Mouse (Mus musculus) embryonic facial prominence, embryonic 11.5 days (tissue): Measurements from ENCODE around the gene Skap1. TPM values are rescaled to one million over a fixed set of nuclear protein-coding genes. Genes with fewer than 3 reads are reported as not detected.
A peak's percentile ranks its signal among the peaks of the same experiment; 100 is the strongest.

Source experiments
- ATAC-seq: fragments of 200-750 bp; cut with Nextera tagmentation; replicated peaks from 2 replicates; pipeline ENCODE4 v1.8.0; 2017; ENCODE audit warnings: low read depth; ENCODE audit not compliant: insufficient number of reproducible peaks, low FRiP score, low TSS enrichment
- DNase-seq: peaks from one replicate; pipeline ENCODE4 v3.0.0-alpha.2; 2015; ENCODE audit warnings: low spot score
- H3K27ac ChIP-seq: fragments of 300-500 bp; sonication (generic); replicated peaks from 2 replicates; pipeline ENCODE4 v1.5.1; 2014; ENCODE audit warnings: mild to moderate bottlenecking, low read depth, low read length, control low read depth
- H3K27me3 ChIP-seq: fragments of 300-500 bp; sonication (generic); 2 replicates; pipeline ENCODE4 v1.6.1; 2014; ENCODE audit warnings: mild to moderate bottlenecking, low read length, moderate library complexity, mixed read lengths; ENCODE audit not compliant: control insufficient read depth, insufficient read depth
- H3K36me3 ChIP-seq: fragments of 300-500 bp; sonication (generic); replicated peaks from 2 replicates; pipeline ENCODE4 v1.6.1; 2014; ENCODE audit warnings: low read depth, mild to moderate bottlenecking, low read length, moderate library complexity, mixed read lengths; ENCODE audit not compliant: control insufficient read depth, insufficient read depth
- H3K4me1 ChIP-seq: fragments of 300-500 bp; sonication (generic); 2 replicates; pipeline ENCODE4 v1.6.1; 2014; ENCODE audit warnings: low read length, mixed read lengths; ENCODE audit not compliant: control insufficient read depth, insufficient read depth
- H3K4me2 ChIP-seq: fragments of 300-500 bp; sonication (generic); 2 replicates; pipeline ENCODE4 v1.6.1; 2014; ENCODE audit warnings: low read depth, mild to moderate bottlenecking, control low read depth, low read length, moderate library complexity
- H3K4me3 ChIP-seq: fragments of 300-500 bp; sonication (generic); 2 replicates; pipeline ENCODE4 v1.5.1; 2014; ENCODE audit warnings: low read depth, low read length, control low read depth
- H3K9ac ChIP-seq: fragments of 300-500 bp; sonication (generic); replicated peaks from 2 replicates; pipeline ENCODE4 v1.6.1; 2014; ENCODE audit warnings: mild to moderate bottlenecking, control low read depth, low read length
- H3K9me3 ChIP-seq: fragments of 300-500 bp; sonication (generic); replicated peaks from 2 replicates; pipeline ENCODE4 v1.6.1; 2016; ENCODE audit warnings: mild to moderate bottlenecking, low read length, inconsistent platforms, mixed read lengths; ENCODE audit not compliant: control insufficient read depth
- WGBS: fragments of 180-500 bp; shearing (Covaris S2); extraction: QIAGEN DNeasy Blood & Tissue Kit; methylation state at CpG from one replicate; pipeline ENCODE4 v1.1.7; 2014; 5-methylcytosine and 5-hydroxymethylcytosine counted together
- polyA plus RNA-seq: library from polyadenylated mRNA; unstranded; fragments of >200 nt; fragmentation: Nextera tagmentation; extraction: Ambion mirVana; gene quantifications from 2 replicates; pipeline ENCODE4 v1.2.1, GENCODE M21; 2014

Skap1 gene
- polyA plus RNA-seq, 1 experiment from 2014 or later: 0.43 TPM

GRCm38 (mm10) chr11:96755298-96755697 is 290.9 kb downstream of the Skap1 start:
- 95% methylated on average over 2 of the region's 2 CpGs for WGBS
- no peak overlapping the region for H3K27ac ChIP-seq
- H3K9me3 ChIP-seq: no peaks in the 10 kb centered on the region
- ATAC-seq: no peak
- no peaks in the 10 kb centered on the region for H3K36me3 ChIP-seq
- no peaks in the 10 kb centered on the region for H3K27me3 ChIP-seq
- H3K9ac ChIP-seq: no peak overlapping the region
- no peak for DNase-seq
- no peaks in the 10 kb centered on the region for H3K4me1 ChIP-seq
- H3K4me3 ChIP-seq: no peak overlapping the region
- no peak overlapping the region for H3K4me2 ChIP-seq

DNA sequence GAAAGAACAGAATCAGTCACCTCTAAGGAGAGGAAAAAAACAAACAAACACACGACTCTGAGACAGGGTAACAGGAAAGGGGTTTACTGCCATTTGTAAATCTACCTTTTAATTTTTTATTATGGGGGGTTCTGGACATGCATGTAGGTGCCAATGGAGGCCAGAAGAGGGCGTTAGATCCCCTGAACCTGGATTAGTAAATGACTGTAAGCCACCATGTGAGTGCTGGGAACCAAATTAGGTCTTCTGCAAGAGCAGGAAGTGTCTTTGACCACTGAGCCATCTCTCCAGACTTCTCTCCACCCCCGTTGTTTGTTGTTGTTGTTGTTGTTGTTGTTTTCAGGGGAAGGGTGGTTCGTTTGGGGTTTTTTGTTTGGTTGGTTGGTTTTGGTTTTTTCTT is 293.0 kb downstream of the Skap1 start:
- DNase-seq (no peak), ATAC-seq (no peak)
- no peaks in the 10 kb centered on the region for H3K27me3 ChIP-seq
- no peak overlapping the region for H3K9ac ChIP-seq
- H3K4me2 ChIP-seq: no peak overlapping the region
- WGBS: 56% methylated on average over 4 of the region's 4 CpGs
- H3K4me1 ChIP-seq: no peaks in the 10 kb centered on the region
- H3K4me3 ChIP-seq: no peak overlapping the region
- no peak overlapping the region for H3K27ac ChIP-seq
- no peaks in the 10 kb centered on the region for H3K9me3 ChIP-seq
- H3K36me3 ChIP-seq: no peaks in the 10 kb centered on the region

- Histone ChIP-seq H3K27me3 (no peaks in the 10 kb centered on the region), H3K36me3 (no peaks in the 10 kb centered on the region), H3K4me2 (no peak overlapping the region), H3K9me3 (no peaks in the 10 kb centered on the region), H3K4me1 (no peaks in the 10 kb centered on the region), H3K4me3 (no peak overlapping the region), H3K9ac (no peak overlapping the region), H3K27ac (no peak overlapping the region)
- 70% methylated on average over 5 of the region's 5 CpGs for WGBS
- no peak for DNase-seq
- no peak for ATAC-seq
Measured at GRCm38 (mm10) chr11:96758402-96758801, 294.0 kb downstream of the Skap1 start.

DNA sequence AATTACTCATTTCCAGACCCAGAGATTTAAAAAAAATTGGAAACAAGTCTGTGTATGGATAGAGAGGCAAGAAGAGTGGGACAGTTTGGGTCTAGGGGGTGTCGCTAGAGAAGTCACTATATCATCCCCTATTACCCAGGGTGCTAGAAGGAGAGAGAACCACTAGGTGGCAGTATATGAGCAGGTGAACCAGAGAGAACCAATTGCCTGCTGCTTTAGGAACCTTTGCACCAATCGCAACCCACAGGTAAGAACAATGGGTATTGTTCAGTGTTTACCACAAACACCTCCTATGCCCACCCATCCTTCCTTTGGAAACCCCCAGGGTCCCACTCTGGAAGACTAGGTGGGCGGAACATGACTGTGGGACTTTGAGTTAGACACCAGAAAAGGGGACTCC is 295.6 kb downstream of the Skap1 start:
- ATAC-seq (peak; percentile 52; the same call in 1 of the 2 replicates), DNase-seq (peak; percentile 74)
- no peaks in the 10 kb centered on the region; the same call in 1 of the 2 replicates for H3K36me3 ChIP-seq
- no peak overlapping the region for H3K4me3 ChIP-seq
- H3K4me1 ChIP-seq: no peaks in the 10 kb centered on the region
- no peak overlapping the region for H3K9ac ChIP-seq
- no peak overlapping the region for H3K27ac ChIP-seq
- no peaks in the 10 kb centered on the region for H3K9me3 ChIP-seq
- H3K27me3 ChIP-seq: no peaks in the 10 kb centered on the region
- 40% methylated on average over 3 of the region's 3 CpGs for WGBS
- H3K4me2 ChIP-seq: no peak overlapping the region

- 75% methylated on average over 7 of the region's 7 CpGs for WGBS
- no peaks in the 10 kb centered on the region for H3K4me1 ChIP-seq
- no peaks in the 10 kb centered on the region for H3K9me3 ChIP-seq
- no peaks in the 10 kb centered on the region for H3K27me3 ChIP-seq
- H3K36me3 ChIP-seq: no peaks in the 10 kb centered on the region; the same call in 1 of the 2 replicates
- no peak overlapping the region for H3K4me3 ChIP-seq
- H3K9ac ChIP-seq: no peak overlapping the region
- no peak overlapping the region for H3K4me2 ChIP-seq
- no peak for DNase-seq
- H3K27ac ChIP-seq: no peak overlapping the region
- ATAC-seq: no peak
Measured at GRCm38 (mm10) chr11:96761984-96762383, 297.6 kb downstream of the Skap1 start.

GRCm38 (mm10) chr11:96762742-96763470 is 298.5 kb downstream of the Skap1 start:
- no peaks in the 10 kb centered on the region for H3K4me1 ChIP-seq
- 81% methylated on average over 15 of the region's 15 CpGs for WGBS
- H3K36me3 ChIP-seq: no peaks in the 10 kb centered on the region; the same call in 1 of the 2 replicates
- H3K9ac ChIP-seq: no peak overlapping the region
- no peak overlapping the region for H3K27ac ChIP-seq
- DNase-seq: no peak
- no peak overlapping the region for H3K4me2 ChIP-seq
- no peaks in the 10 kb centered on the region for H3K9me3 ChIP-seq
- no peak for ATAC-seq
- no peaks in the 10 kb centered on the region for H3K27me3 ChIP-seq
- no peak overlapping the region for H3K4me3 ChIP-seq

GRCm38 (mm10) chr11:96764511-96765350 is 300.3 kb downstream of the Skap1 start:
- no peaks in the 10 kb centered on the region for H3K27me3 ChIP-seq
- DNase-seq (no peak), ATAC-seq (no peak; the same call in 1 of the 2 replicates)
- no peaks in the 10 kb centered on the region; the same call in 1 of the 2 replicates for H3K36me3 ChIP-seq
- H3K4me1 ChIP-seq: no peaks in the 10 kb centered on the region
- no peaks in the 10 kb centered on the region for H3K9me3 ChIP-seq
- H3K4me3 ChIP-seq: no peak overlapping the region
- H3K4me2 ChIP-seq: peak overlapping the region; percentile 29
- no peak overlapping the region for H3K27ac ChIP-seq
- WGBS: 25% methylated on average over 13 of the region's 13 CpGs
- no peak overlapping the region; the same call in 1 of the 2 replicates for H3K9ac ChIP-seq

GRCm38 (mm10) chr11:96765645-96766044 is 301.3 kb downstream of the Skap1 start:
- no peak overlapping the region for H3K27ac ChIP-seq
- no peak overlapping the region for H3K9ac ChIP-seq
- no peaks in the 10 kb centered on the region for H3K9me3 ChIP-seq
- no peak overlapping the region for H3K4me2 ChIP-seq
- H3K4me3 ChIP-seq: no peak overlapping the region
- ATAC-seq: no peak
- no peaks in the 10 kb centered on the region; the same call in 1 of the 2 replicates for H3K36me3 ChIP-seq
- no peaks in the 10 kb centered on the region for H3K4me1 ChIP-seq
- H3K27me3 ChIP-seq: no peaks in the 10 kb centered on the region
- 73% methylated on average over 7 of the region's 7 CpGs for WGBS
- DNase-seq: no peak
